Mouse (Mus musculus): ENCODE data around the gene Serpine2. TPM values are rescaled to one million over a fixed set of nuclear protein-coding genes. Genes with fewer than 3 reads are reported as not detected.

The Serpine2 gene
- total and polyA plus RNA-seq, 2 experiments from 2014 or later: 21.2 to 50.5 TPM

- peak overlapping the region; percentile 82 for H3K4me2 ChIP-seq (ENCODE audit: low read depth, low read length)
- no peaks in the 10 kb centered on the region for H3K27me3 ChIP-seq (ENCODE audit: control insufficient read depth, insufficient read depth, low read length)
- H3K9me3 ChIP-seq (replicated peaks; ENCODE audit: control insufficient read depth, low read length): no peaks in the 10 kb centered on the region
- peak overlapping the region; percentile 84 for H3K9ac ChIP-seq (replicated peaks; ENCODE audit: low read depth, low read length)
- no peaks in the 10 kb centered on the region for H3K36me3 ChIP-seq (replicated peaks; ENCODE audit: control insufficient read depth, insufficient read depth, low read length)
- TF ChIP-seq EP300 (IDR thresholded peaks at IDR 0.05; ENCODE audit: low read depth): no peak
- TF ChIP-seq CTCF (IDR thresholded peaks at IDR 0.05; ENCODE audit: low read depth): no peak
- peak overlapping the region; percentile 90 for H3K4me3 ChIP-seq (ENCODE audit: low read depth, low read length)
- peaks cover 31% of the 10 kb centered on the region; the same call in 1 of the 2 replicates for H3K4me1 ChIP-seq (ENCODE audit: control insufficient read depth, insufficient read depth)
- peak overlapping the region; percentile 47; the same call in 1 of the 2 replicates for H3K27ac ChIP-seq (ENCODE audit: low read depth)
- ATAC-seq (ENCODE audit: insufficient read depth, low read depth): peak; percentile 94
- under 1% methylated on average over 65 of the region's 65 CpGs for WGBS
- DNase-seq (ENCODE audit: low spot score): peak; percentile 81
Measured at GRCm38 (mm10) chr1:79761106-79761916, 99.7 kb downstream of the Serpine2 start.

GRCm38 (mm10) chr1:79760656-79761055, 100.3 kb downstream of the Serpine2 start:
- H3K4me1 ChIP-seq (ENCODE audit: control insufficient read depth, insufficient read depth): peaks cover 32% of the 10 kb centered on the region; the same call in 1 of the 2 replicates
- no peaks in the 10 kb centered on the region for H3K9me3 ChIP-seq (replicated peaks; ENCODE audit: control insufficient read depth, low read length)
- no peaks in the 10 kb centered on the region for H3K36me3 ChIP-seq (replicated peaks; ENCODE audit: control insufficient read depth, insufficient read depth, low read length)
- WGBS: 10% methylated on average over 11 of the region's 11 CpGs
- H3K27me3 ChIP-seq (ENCODE audit: control insufficient read depth, insufficient read depth, low read length): no peaks in the 10 kb centered on the region
- DNase-seq (ENCODE audit: low spot score) (no peak), ATAC-seq (ENCODE audit: insufficient read depth, low read depth) (0 out of 2 replicates have a peak, but pooled peaks have one; percentile 3)
- H3K27ac ChIP-seq (ENCODE audit: low read depth): no peak overlapping the region
- TF ChIP-seq CTCF (IDR thresholded peaks at IDR 0.05; ENCODE audit: low read depth): no peak
- TF ChIP-seq EP300 (IDR thresholded peaks at IDR 0.05; ENCODE audit: low read depth): no peak
- H3K9ac ChIP-seq (replicated peaks; ENCODE audit: low read depth, low read length): peak overlapping the region; percentile 84
- peak overlapping the region; percentile 90 for H3K4me3 ChIP-seq (ENCODE audit: low read depth, low read length)
- peak overlapping the region; percentile 82 for H3K4me2 ChIP-seq (ENCODE audit: low read depth, low read length)

DNA sequence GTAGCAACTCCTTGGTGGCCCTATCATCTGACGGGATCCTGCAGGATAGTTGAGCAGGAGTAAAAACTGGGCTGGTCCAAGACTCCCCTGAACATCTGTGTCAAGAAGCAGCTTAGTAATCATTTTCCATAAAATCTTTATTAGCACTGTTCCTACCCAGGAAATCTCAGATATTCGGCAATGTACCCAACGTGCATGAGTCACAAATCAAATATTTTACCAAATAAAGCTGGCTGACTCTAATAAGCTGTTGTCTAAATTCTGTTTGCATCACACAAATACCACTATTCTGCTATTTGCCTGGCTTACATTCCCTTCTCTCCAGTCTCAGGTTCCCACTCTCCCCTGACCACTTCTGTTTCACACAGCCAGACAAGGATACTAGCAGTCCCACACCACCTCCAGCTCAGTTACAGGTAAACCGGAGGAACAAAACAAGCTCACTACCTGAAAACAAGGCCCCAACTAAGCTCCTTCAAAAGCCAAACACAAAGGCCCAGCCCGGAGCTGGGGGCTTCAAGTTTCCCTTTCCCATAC, 101.5 kb downstream of the Serpine2 start:
- no peaks in the 10 kb centered on the region for H3K27me3 ChIP-seq (ENCODE audit: control insufficient read depth, insufficient read depth, low read length)
- H3K9ac ChIP-seq (replicated peaks; ENCODE audit: low read depth, low read length): no peak overlapping the region
- H3K4me2 ChIP-seq (ENCODE audit: low read depth, low read length): no peak overlapping the region; the same call in 1 of the 2 replicates
- H3K36me3 ChIP-seq (replicated peaks; ENCODE audit: control insufficient read depth, insufficient read depth, low read length): no peaks in the 10 kb centered on the region
- TF ChIP-seq EP300 (IDR thresholded peaks at IDR 0.05; ENCODE audit: low read depth): no peak
- TF ChIP-seq CTCF (IDR thresholded peaks at IDR 0.05; ENCODE audit: low read depth): no peak
- ATAC-seq (ENCODE audit: insufficient read depth, low read depth): no peak
- H3K4me1 ChIP-seq (ENCODE audit: control insufficient read depth, insufficient read depth): peaks cover 32% of the 10 kb centered on the region; the same call in 1 of the 2 replicates
- H3K27ac ChIP-seq (ENCODE audit: low read depth): no peak overlapping the region
- no peak for DNase-seq (ENCODE audit: low spot score)
- 71% methylated on average over 5 of the region's 5 CpGs for WGBS
- no peaks in the 10 kb centered on the region for H3K9me3 ChIP-seq (replicated peaks; ENCODE audit: control insufficient read depth, low read length)
- H3K4me3 ChIP-seq (ENCODE audit: low read depth, low read length): no peak overlapping the region

DNA sequence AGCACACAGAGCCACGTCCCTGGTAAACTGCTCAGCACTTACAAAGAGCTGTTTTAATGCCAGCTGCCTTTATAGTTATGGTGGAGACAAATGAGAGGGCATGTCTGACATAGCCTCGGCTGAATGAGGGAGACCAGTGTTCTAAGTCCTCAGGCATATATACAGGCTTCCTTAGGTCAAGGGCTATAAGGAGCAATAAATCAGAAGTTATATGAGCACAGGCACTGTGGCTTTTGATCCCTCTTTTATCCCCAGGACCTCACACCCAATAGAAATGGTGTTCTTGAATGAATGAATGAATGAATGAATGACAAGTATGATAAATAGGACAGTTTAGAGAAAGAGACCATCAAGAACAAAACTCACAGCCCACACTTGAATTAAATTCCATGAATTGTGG, 102.0 kb downstream of the Serpine2 start:
- DNase-seq (ENCODE audit: low spot score): no peak
- H3K9me3 ChIP-seq (replicated peaks; ENCODE audit: control insufficient read depth, low read length): no peaks in the 10 kb centered on the region
- 68% methylated on average over 2 of the region's 2 CpGs for WGBS
- no peak overlapping the region for H3K27ac ChIP-seq (ENCODE audit: low read depth)
- no peaks in the 10 kb centered on the region for H3K36me3 ChIP-seq (replicated peaks; ENCODE audit: control insufficient read depth, insufficient read depth, low read length)
- no peak overlapping the region for H3K4me3 ChIP-seq (ENCODE audit: low read depth, low read length)
- TF ChIP-seq CTCF (IDR thresholded peaks at IDR 0.05; ENCODE audit: low read depth) (no peak), EP300 (IDR thresholded peaks at IDR 0.05; ENCODE audit: low read depth) (no peak)
- no peak for ATAC-seq (ENCODE audit: insufficient read depth, low read depth)
- no peak overlapping the region for H3K9ac ChIP-seq (replicated peaks; ENCODE audit: low read depth, low read length)
- no peak overlapping the region for H3K4me2 ChIP-seq (ENCODE audit: low read depth, low read length)
- peaks cover 33% of the 10 kb centered on the region for H3K4me1 ChIP-seq (ENCODE audit: control insufficient read depth, insufficient read depth)
- no peaks in the 10 kb centered on the region for H3K27me3 ChIP-seq (ENCODE audit: control insufficient read depth, insufficient read depth, low read length)

DNA sequence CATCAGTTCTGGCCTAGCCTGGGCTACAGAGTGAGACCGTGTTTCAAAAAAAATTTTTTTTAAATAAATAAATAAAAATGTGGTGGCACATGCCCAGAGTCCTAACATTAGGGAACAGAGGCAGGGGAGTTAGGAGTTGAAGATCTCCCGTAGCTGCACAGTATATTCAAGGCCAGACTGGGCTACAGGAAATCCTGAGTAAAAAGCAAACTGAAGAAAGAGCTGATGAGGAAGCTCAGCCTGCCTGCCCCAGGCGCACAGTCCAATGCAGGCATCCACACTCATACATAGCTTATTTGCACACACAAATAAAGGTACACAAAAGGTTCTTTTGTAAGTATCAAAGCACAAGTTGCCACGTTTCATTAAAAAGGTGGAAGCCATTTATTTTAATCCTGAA, 103.4 kb downstream of the Serpine2 start:
- H3K27me3 ChIP-seq (ENCODE audit: control insufficient read depth, insufficient read depth, low read length): no peaks in the 10 kb centered on the region
- H3K9me3 ChIP-seq (replicated peaks; ENCODE audit: control insufficient read depth, low read length): no peaks in the 10 kb centered on the region
- no peak overlapping the region for H3K4me2 ChIP-seq (ENCODE audit: low read depth, low read length)
- H3K27ac ChIP-seq (ENCODE audit: low read depth): peak overlapping the region; percentile 18
- ATAC-seq (ENCODE audit: insufficient read depth, low read depth) (no peak), DNase-seq (ENCODE audit: low spot score) (no peak)
- WGBS: 65% methylated on average over 4 of the region's 4 CpGs
- no peaks in the 10 kb centered on the region for H3K36me3 ChIP-seq (replicated peaks; ENCODE audit: control insufficient read depth, insufficient read depth, low read length)
- H3K4me3 ChIP-seq (ENCODE audit: low read depth, low read length): no peak overlapping the region
- peaks cover 32% of the 10 kb centered on the region for H3K4me1 ChIP-seq (ENCODE audit: control insufficient read depth, insufficient read depth)
- no peak for TF ChIP-seq EP300 (IDR thresholded peaks at IDR 0.05; ENCODE audit: low read depth)
- H3K9ac ChIP-seq (replicated peaks; ENCODE audit: low read depth, low read length): no peak overlapping the region

Data from heart, postnatal 0 days (tissue).